Mouse (Mus musculus) retina, postnatal 7 days (tissue): Measurements from ENCODE around the gene Hpca.

Source experiments
- DNase-seq: peaks from one replicate; pipeline ENCODE4 v3.0.0-alpha.2; 2012; ENCODE audit warnings: low read depth, low spot score

Gene Hpca

GRCm38 (mm10) chr4:129136189-129136578 is 14.3 kb upstream of the Hpca start:
- no peak for DNase-seq

GRCm38 (mm10) chr4:129135637-129136036 is 13.8 kb upstream of the Hpca start:
- no peak for DNase-seq

- peak; percentile 80 for DNase-seq
These were observed 13.2 kb upstream of the Hpca start for GRCm38 (mm10) chr4:129134799-129135585.

GRCm38 (mm10) chr4:129130755-129131303 is 9.0 kb upstream of the Hpca start:
- DNase-seq, result no peak

- peak; percentile 47 for DNase-seq
These were observed 8.3 kb upstream of the Hpca start for GRCm38 (mm10) chr4:129130149-129130548.

GRCm38 (mm10) chr4:129129387-129129786 is 7.6 kb upstream of the Hpca start:
- no peak for DNase-seq

GRCm38 (mm10) chr4:129128582-129129338 is 6.9 kb upstream of the Hpca start:
- DNase-seq, result no peak

- no peak for DNase-seq
These were observed 4.1 kb upstream of the Hpca start for GRCm38 (mm10) chr4:129125736-129126451.

GRCm38 (mm10) chr4:129124652-129125146 is 2.9 kb upstream of the Hpca start:
- DNase-seq, result peak; percentile 25

GRCm38 (mm10) chr4:129122719-129123118 is 883 bp upstream of the Hpca start:
- DNase-seq, result no peak

GRCm38 (mm10) chr4:129122107-129122506 is 271 bp upstream of the Hpca start:
- no peak for DNase-seq

- DNase-seq, result no peak
These were observed 1.1 kb downstream of the Hpca start for GRCm38 (mm10) chr4:129120520-129121445.

GRCm38 (mm10) chr4:129119708-129120107 is 2.1 kb downstream of the Hpca start:
- no peak for DNase-seq

GRCm38 (mm10) chr4:129117720-129118510 is 3.9 kb downstream of the Hpca start:
- DNase-seq, result no peak

GRCm38 (mm10) chr4:129116703-129117102 is 5.1 kb downstream of the Hpca start:
- DNase-seq, result no peak

- peak; percentile 83 for DNase-seq
These were observed 8.5 kb downstream of the Hpca start for GRCm38 (mm10) chr4:129113083-129113988.

GRCm38 (mm10) chr4:129112231-129112630 is 9.6 kb downstream of the Hpca start:
- no peak for DNase-seq

- no peak for DNase-seq
These were observed 10.5 kb downstream of the Hpca start for GRCm38 (mm10) chr4:129111350-129111749.

- no peak for DNase-seq
These were observed 11.0 kb downstream of the Hpca start for GRCm38 (mm10) chr4:129110804-129111203.
